Mouse (Mus musculus): ENCODE measurements around the gene Pced1b.
"Not testable (repeated sequence)": the region's sequence is repeated elsewhere in the genome, so short reads cannot be mapped to it uniquely, and the experiment has no call there.

The Pced1b gene

DNA sequence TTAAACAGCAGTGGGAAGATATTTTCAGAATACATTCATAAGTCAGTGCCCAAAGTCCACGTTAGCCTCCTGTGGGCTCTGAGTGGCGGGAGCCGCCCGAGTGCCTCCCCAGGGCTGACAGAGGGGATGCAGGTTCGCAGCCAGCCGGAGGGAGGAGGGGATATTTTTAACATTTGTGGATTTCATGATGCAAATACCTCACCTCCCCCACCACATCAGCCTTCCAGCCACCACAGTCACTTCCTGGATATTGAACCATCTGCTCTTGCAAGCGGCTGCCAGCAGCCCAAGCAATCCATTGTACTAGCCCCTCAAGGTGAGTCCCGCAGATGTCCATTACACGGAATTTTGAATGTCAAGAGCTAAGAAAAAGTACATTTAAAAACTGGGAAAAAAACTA is 95.4 kb downstream of the Pced1b start:
- no peak for DNase-seq (ENCODE audit: low spot score)

DNA sequence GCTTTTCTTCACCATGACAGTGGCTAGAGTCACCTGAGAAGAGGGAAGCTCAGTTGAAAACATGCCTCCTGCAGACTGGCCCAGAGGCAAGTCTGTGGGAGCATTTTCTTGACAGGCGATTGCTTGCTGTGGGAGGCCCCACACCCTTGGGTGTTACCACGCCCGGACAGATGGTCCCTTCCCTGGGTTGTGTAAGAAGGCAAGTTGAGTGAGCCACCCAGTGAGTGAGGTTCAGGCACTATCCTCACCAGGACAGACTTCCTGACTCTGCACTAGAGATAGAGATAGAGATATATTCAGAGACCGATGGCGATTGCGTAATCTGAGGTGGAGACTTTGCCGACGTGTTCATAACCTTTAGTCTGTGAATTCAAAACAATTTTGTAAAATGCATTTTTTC is 96.0 kb downstream of the Pced1b start:
- DNase-seq (ENCODE audit: low spot score), result no peak

DNA sequence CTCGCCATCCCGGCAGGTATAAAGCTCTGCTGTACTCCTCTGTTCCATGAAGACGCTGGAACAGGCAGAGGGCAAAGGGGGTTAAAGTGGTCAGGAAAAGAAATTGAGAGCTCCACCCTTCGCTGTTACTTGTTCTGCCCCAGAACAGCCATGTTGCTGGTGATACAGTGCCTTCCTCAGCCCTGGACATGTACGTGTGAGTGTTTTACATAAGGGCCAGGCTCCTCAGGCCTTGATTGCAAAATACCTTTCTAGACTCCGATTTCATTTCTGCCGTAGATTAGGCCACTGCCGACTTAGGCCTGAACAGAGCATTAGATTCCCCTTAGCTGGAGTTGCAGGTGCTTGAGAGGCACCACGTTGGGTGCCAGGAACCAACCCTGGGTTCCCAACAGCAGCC is 97.0 kb downstream of the Pced1b start:
- no peak for DNase-seq (ENCODE audit: low spot score)

DNA sequence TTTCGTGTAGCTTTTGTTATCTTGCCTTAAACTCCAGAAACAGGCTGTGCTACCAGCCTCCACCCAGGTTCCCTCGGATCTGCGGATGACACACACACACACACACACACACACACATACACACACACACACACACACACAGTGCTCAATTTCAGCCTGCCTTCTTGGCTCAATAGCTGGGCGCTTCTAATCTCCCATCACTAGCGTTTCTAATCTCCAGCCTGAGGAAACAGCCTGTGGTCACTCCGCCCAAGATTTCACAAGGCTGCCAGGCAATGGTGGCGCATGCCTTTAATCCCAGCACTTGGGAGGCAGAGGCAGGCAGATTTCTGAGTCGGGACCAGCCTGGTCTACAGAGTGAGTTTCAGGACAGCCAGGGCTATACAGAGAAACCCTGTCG is 98.2 kb downstream of the Pced1b start:
- no peak for DNase-seq (ENCODE audit: low spot score)

DNA sequence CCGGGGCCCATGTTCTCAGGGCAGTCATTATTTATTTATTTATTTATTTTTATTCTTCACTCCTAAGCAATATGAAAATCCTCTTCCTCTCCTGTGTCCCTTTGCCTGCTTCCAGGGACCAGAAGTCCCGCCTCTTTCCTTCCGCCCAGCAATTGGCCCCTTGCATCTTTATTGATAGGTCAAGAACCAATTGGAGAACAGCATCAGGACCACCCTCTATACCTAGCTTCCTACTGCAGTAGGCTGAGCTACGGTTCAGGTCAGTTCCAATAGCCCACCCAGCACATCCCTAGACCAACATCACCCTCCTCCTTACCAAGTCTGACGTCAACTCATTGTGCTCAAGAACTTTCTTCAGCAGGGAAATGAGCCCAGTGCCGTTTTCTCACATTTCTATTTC is 99.0 kb downstream of the Pced1b start:
- no peak for DNase-seq (ENCODE audit: low spot score)

DNA sequence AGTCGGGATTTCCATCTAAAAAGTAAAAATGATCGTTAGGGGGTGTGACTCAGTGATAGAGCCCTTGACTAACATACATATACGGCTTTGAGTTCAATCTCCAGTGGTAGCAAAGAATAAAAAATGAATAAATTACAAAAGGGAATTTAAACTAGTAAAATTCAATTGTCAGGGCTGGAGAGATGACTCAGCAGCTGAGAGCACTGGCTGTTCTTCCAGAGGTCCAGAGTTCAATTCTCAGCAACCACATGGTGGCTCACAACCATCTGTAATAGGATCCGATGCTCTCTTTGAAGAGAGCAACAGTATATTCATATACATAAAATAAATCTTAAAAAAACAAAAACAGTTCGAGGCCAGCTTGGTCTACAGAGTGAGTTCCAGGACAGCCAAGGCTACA is 99.5 kb downstream of the Pced1b start:
- no peak for DNase-seq (ENCODE audit: low spot score)

DNA sequence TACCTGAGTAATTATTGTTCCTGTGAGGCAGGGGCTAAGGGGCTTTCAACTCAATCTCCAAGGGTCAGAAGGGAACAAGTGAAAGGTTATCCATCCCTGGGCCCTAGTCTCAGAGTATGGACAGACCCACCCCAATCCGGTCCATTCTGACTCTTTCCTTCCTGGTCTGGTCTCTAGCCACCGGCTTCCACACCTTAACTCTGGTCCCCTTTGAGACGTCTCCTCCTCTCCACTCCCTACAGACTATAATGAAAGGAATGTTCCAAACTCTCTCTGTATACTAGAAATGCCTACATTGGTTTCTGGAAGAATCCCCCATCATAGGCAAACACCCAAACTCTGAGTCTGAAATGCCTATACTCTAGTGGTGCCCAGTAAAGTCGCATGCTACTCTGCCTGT is 100.0 kb downstream of the Pced1b start:
- DNase-seq (ENCODE audit: low spot score), result no peak

DNA sequence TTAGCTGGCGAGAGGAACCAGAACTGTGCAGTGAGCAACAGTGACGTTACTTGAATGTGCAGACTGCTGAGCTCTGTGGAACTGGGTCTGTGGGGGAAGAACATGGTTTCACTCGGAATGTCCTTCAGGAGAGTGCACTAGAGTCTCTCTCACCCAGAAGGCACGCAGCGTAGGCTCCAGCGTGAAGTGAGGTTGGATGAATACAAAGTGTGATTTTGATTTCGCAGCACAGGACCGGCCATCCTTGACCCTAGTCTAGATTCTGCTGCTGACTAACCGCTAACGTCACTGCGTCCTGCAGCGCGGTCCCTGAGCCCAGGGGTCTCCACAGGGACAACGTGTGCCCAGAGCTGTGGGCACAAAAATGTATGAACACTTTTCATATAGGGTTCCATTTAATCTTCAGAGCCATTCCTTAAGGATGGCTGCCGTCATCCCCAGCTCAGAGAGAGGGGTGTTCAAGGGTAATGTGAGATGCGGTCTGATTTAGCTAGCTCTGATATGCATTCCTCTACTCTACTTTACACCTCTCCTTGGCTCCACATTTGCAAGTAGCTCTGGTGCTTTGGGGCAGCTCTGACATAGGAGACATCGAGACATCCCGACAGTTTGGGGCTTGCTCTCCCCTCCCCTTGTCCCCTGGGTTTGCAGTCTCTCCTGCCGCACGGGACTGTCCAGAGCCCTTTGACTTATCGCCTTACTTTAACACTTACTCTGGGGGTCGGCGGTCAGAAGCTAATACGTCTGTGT is 101.8 kb downstream of the Pced1b start:
- DNase-seq (ENCODE audit: low spot score), result no peak

DNA sequence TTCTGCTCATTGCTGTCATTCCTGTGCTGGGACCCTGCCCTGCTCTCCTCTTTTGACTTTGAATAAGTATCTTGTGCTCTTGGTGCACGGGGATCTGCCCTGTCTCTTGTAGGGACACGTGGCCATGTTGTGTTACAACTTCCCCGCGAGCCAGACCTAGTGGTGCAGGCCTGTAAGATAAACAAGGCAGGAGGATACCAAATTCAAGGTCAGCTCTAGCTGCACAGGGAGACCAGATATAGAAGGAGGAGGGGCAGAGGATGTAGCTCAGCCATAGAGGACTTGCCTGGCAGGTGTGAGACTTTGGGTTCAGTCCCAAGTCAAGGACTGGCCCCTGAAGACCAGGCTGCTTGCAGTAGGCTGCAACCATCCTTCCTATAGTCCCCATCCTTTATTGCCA is 103.6 kb downstream of the Pced1b start:
- DNase-seq (ENCODE audit: low spot score), result peak; percentile 40

DNA sequence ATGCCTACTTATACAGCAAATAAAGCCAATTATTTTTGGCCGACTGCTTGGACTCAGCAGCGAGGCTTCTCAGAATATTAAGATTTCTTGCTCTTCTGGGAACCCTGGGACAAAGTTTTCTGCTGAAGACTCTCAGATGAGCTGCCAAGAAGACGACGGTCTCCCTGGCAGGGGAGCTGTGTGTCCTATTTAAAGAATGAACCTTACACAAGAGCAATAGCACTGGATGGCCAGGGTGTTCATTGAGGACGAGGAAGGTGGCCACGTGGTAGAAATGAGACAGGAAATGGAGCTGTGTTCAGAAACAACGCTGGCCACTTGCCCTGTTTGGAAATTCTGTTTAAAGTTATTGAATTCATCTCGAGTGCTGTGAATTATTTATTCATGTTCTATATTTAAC is 104.1 kb downstream of the Pced1b start:
- DNase-seq (ENCODE audit: low spot score), result peak; percentile 46

DNA sequence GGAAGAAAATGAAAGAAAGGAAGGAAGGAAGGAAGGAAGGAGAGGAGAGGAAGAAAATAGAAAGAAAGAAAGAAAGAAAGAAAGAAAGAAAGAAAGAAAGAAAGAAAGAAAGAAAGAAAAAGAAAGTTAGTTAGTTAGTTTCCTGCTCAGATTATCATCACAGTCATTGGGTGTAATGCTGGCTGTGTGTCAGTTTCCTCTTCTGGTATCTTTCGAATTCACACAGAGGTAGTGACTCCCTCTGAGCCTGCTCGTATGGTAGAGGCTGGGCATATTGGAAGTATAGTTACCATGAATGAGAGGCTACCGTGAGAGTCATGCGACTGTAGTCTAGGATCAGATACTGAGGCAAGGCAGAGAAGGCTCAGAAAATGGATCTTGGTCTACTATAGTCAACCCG is 104.8 kb downstream of the Pced1b start:
- no peak for DNase-seq (ENCODE audit: low spot score)

DNA sequence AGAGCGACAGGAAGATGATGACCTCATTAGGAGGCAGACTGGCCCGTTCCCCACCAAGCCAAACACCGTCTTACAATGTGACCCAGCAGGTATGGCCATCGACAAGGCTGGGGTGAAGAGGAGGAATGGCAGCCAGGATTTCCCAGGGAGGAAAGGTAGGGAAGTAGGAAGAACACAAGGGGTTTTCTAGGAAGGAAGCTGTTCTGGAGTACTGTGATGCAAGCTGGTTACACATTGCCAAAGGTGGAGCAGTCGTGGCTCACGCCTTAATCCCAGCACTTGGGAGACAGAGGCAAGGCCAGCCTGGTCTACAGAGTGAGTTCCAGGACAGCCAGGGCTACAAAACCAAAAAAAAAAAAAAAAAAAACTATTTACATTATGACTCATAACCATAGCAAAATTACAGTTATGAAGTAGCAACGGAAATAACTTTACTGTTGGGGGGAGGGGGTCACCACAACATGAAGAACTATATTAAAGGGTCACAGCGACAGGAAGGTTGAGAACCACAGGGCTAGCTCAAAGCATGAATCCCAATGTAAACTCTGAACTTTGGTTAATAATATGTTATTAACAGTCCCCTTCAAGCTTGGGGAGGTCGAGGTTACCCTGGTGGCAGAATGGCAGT is 108.9 kb downstream of the Pced1b start:
- no peak for DNase-seq (ENCODE audit: low spot score)

DNA sequence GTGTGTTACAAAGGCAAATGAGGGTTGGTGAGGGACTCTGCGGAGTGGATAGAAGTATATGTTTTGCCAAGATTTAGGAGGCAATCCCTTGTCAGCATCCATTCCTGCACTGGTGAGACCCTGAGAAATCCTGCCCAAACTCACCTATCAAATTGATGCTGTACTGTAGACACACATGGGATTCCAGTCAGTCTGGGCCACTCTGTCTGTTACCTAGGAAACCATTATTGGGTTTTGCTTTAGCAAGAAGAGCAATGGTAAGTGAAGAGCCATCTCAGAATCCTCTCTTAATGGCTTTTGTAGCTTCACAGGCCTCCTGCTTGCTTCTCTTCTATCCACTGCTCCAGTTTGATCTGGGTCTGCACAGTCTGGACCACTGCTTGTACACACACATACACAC is 110.1 kb downstream of the Pced1b start:
- DNase-seq (ENCODE audit: low spot score), result no peak

DNA sequence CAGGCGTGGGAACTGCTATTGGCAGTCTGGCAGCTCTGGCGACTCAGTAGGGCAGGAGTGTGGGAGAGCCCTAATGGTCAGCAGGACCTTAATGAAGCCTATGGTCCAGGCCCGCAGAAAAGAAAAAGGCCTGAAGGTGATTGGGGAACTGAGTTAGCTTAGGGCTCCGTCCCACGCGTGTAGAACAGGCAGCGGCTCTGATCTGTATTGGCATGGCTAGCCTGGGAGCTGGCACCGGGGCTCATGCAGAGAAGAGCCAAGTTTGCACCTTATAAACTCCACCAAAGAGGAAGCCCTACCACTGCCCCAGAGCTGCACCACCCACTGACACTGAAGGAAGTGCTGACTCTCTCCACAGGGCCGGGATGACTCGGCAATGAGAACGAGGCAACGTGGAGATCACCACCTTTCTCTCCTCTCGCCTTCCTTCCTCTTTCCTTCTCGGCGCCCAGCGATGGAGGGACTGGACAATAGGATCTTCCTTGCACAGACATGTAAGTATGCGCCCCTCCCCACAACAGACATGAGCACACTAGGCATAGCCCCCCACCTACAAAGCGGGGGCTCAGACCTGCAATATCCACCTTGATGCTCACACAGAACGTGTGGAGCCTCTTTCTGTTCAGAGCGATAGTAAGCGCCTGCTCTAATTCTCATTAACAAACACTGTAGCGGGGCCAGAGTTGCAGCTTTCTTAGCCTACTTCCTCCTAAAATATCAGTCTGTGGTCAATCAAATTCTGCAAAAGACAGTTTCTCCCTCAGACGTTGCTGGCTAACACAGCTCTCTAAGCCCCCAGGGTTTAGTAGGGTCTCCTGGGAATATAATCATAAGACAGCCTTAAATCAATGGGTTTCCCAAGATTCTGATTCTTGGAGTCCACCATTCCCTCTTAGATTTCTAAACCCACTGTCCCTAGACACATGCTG is 114.2 kb downstream of the Pced1b start:
- no peak for DNase-seq (ENCODE audit: low spot score)

DNA sequence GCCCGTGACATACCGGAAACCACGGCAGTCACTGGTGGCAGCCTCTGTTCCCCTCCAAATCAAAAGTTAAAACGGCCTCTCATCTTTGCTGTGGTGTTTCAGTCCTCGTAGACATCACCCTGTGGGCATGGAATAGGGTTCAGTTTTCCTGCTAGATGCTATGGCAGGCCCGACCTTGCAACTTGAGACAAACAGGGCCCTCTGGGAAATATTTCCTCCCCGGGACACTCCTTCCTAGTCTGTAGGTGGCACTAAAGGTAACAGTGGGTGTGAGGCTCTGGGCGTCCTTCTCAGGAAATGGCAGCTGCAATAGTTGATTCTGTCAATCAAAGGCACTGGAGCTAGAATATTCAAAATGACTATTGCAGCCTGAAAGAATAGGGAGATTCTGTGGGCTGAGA is 114.9 kb downstream of the Pced1b start:
- no peak for DNase-seq (ENCODE audit: low spot score)

DNA sequence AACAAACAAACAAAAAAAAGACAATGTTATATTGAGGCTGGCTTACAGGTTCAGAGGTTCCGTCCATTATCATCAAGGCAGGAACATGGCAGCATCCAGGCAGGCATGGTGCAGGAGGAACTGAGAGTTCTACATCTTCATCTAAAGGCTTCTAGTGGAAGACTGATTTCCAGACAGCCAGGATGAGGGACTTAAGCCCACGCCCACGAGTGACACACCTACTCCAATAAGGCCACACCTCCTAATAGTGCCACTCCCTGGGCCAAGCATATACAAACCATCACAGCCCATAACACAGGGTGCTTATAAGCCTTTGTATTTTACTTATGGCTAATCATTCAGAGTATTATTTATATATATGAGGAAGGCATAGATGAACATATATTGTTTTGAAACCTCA is 117.4 kb downstream of the Pced1b start:
- DNase-seq (ENCODE audit: low spot score), result not testable (repeated sequence)

DNA sequence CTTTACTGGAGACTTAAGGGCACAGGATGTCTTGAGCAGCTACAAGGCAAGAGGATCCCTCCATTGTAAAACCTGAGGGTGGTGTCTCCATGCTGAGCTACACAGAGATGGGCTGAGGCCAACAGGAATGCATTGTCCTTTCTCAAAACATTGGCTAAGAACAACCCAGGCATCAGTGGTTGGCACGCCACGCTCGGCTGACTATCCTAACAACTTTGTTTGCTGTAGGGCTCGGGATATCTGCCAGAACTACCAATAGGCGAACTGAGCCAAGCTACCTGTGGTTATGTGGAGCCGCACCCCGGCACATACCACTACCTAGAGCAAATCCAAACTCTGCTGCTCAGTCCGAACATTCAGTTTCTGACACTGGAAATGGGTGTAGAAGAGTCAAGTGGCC is 118.1 kb downstream of the Pced1b start:
- no peak for DNase-seq (ENCODE audit: low spot score)

DNA sequence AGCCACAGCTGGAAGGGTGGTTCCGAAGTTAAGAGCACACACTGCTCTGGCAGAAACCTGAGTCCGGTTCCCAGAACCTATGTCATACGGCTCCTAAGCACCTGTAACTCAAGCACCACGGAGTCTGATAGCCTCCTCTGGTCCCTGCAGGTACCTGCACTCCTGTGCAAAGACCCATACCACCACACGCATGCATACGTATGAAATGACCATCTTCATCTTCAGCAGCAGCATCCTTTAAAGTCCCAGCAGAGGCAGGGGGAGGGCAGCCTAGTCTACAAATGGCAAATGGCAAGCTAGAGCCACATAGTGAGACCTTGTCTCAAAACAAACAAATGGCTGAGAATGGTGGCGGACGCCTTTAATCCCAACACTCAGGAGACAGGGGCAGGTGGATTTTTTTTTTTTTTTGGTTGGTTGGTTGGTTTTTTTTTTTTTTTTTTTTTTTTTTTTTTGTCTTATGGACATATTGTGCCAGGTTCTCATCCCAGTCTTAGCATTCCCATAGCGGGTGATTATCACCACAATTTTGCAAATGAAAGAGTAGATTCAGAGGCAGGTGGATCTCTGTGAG is 121.2 kb downstream of the Pced1b start:
- DNase-seq (ENCODE audit: low spot score), result no peak

DNA sequence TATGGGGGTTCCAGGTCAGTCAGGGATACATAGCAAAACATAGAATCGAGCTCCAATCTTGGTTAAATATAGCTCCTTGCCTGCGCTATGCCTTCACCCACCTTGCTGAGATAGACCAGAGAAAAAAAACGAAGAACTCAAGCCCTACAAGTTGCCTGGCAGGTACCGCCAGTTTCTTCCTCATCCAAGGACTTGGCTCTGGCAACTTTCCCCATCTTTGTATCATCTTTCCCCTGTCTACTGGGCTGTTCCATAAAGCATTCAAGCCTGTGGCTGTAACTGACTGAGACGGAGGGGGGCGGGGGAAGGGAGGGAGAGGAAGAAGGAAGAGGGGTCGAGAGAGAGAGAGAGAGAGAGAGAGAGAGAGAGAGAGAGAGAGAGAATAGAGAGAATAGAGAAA is 121.7 kb downstream of the Pced1b start:
- DNase-seq (ENCODE audit: low spot score), result no peak

DNA sequence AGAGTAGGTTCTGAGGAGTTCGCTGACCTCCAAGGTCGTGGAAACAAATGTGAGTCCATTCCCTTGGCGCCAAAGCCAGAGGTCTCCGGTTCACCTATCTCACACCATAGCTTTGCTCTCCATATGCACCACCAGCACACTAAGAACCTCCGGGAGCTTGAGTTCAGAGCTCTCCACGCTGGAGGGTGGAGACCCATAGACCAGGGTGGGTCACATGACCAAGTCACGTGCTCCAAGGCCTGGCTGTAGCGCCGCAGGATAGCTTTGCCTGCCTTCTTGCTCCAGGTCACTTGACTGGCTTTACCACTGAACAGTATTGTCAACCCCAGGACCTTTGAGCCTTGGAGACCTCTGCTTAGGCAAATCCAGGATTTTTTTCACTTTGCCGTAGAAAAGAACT is 122.2 kb downstream of the Pced1b start:
- no peak for DNase-seq (ENCODE audit: low spot score)

DNA sequence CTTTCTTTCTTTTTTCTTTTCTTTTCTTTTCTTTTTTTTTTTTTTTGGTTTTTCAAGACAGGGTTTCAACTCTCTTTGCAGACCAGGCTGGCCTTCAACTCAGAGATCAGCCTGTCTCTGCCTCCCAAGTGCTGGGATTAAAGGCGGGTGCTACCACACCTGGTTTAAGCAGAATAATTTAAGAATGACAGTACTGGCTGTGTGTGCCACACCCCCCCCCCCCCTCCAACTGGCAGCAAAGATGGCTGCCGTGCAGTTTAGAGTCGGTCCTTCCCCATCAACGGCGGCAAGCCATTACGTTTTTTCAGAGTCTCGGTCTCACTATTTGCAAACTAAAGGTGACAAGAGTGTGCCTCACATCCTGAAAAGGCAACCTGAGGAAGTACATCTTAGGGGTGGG is 124.0 kb downstream of the Pced1b start:
- no peak for DNase-seq (ENCODE audit: low spot score)

DNA sequence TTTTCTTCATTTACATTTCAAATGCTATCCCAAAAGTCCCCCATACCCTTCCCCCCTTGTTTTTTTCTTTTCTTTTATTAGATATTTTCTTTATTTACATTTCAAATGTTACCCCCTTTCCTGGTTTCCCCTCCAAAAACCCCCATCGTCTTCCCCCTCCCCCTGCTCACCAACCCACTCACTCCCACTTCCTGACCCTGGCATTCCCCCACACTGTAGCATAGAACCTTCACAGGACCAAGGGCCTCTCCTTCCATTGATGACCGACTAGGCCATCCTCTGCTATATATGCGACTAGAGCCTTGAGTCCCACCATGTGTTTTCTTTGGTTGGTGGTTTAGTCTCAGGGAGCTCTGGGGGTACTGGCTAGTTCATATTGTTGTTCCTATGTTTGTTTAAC is 125.1 kb downstream of the Pced1b start:
- DNase-seq (ENCODE audit: low spot score), result not testable (repeated sequence)

Data from ovary, postnatal 36 days (tissue).